Mouse (Mus musculus): ENCODE data around the gene Tns2. TPM values are rescaled to one million over a fixed set of nuclear protein-coding genes. Genes with fewer than 3 reads are reported as not detected.

Tns2 gene
- total and polyA plus RNA-seq, 2 experiments from 2014 or later = 24.6 to 57.9 TPM

- Histone ChIP-seq H3K9ac (replicated peaks; ENCODE audit: low read depth, low read length) (peak overlapping the region; percentile 84), H3K4me2 (ENCODE audit: low read depth, low read length) (peak overlapping the region; percentile 77), H3K4me3 (ENCODE audit: low read depth, low read length) (peak overlapping the region; percentile 56), H3K4me1 (ENCODE audit: control insufficient read depth, insufficient read depth) (peaks cover 68% of the 10 kb centered on the region), H3K9me3 (replicated peaks; ENCODE audit: control insufficient read depth, low read length) (no peaks in the 10 kb centered on the region), H3K27ac (ENCODE audit: low read depth) (peak overlapping the region; percentile 99), H3K27me3 (ENCODE audit: control insufficient read depth, insufficient read depth, low read length) (no peaks in the 10 kb centered on the region), H3K36me3 (replicated peaks; ENCODE audit: control insufficient read depth, insufficient read depth, low read length) (peaks cover 30% of the 10 kb centered on the region)
- TF ChIP-seq EP300 (IDR thresholded peaks at IDR 0.05; ENCODE audit: low read depth) = peak; percentile 51
- TF ChIP-seq CTCF (IDR thresholded peaks at IDR 0.05; ENCODE audit: low read depth) = no peak
- 15% methylated on average over 12 of the region's 12 CpGs for WGBS
- ATAC-seq (ENCODE audit: insufficient read depth, low read depth) (peak; percentile 31), DNase-seq (ENCODE audit: low spot score) (peak; percentile 84)
Measured at GRCm38 (mm10) chr15:102103947-102104555, 3.8 kb downstream of the Tns2 start.

GRCm38 (mm10) chr15:102105360-102105759 is 5.1 kb downstream of the Tns2 start:
- Histone ChIP-seq H3K4me3 (ENCODE audit: low read depth, low read length) (no peak overlapping the region), H3K27ac (ENCODE audit: low read depth) (peak overlapping the region; percentile 46), H3K27me3 (ENCODE audit: control insufficient read depth, insufficient read depth, low read length) (no peaks in the 10 kb centered on the region), H3K36me3 (replicated peaks; ENCODE audit: control insufficient read depth, insufficient read depth, low read length) (peaks cover 42% of the 10 kb centered on the region), H3K9ac (replicated peaks; ENCODE audit: low read depth, low read length) (no peak overlapping the region), H3K9me3 (replicated peaks; ENCODE audit: control insufficient read depth, low read length) (no peaks in the 10 kb centered on the region), H3K4me2 (ENCODE audit: low read depth, low read length) (peak overlapping the region; percentile 24), H3K4me1 (ENCODE audit: control insufficient read depth, insufficient read depth) (peaks cover 65% of the 10 kb centered on the region)
- DNase-seq (ENCODE audit: low spot score) (peak; percentile 72), ATAC-seq (ENCODE audit: insufficient read depth, low read depth) (0 out of 2 replicates have a peak, but pooled peaks have one; percentile 4)
- WGBS = 11% methylated on average over 5 of the region's 5 CpGs
- TF ChIP-seq CTCF (IDR thresholded peaks at IDR 0.05; ENCODE audit: low read depth) (no peak), EP300 (IDR thresholded peaks at IDR 0.05; ENCODE audit: low read depth) (no peak; the same call in 1 of the 2 replicates)

- ATAC-seq (ENCODE audit: insufficient read depth, low read depth) (no peak), DNase-seq (ENCODE audit: low spot score) (no peak)
- peak overlapping the region; percentile 24 for H3K4me2 ChIP-seq (ENCODE audit: low read depth, low read length)
- H3K36me3 ChIP-seq (replicated peaks; ENCODE audit: control insufficient read depth, insufficient read depth, low read length) = peaks cover 48% of the 10 kb centered on the region
- TF ChIP-seq EP300 (IDR thresholded peaks at IDR 0.05; ENCODE audit: low read depth) (no peak; the same call in 1 of the 2 replicates), CTCF (IDR thresholded peaks at IDR 0.05; ENCODE audit: low read depth) (peak; percentile 29)
- 0 out of 2 replicates have a peak overlapping the region, but pooled peaks have one; percentile 27 for H3K9ac ChIP-seq (replicated peaks; ENCODE audit: low read depth, low read length)
- H3K27ac ChIP-seq (ENCODE audit: low read depth) = peak overlapping the region; percentile 46; the same call in 1 of the 2 replicates
- no peaks in the 10 kb centered on the region for H3K9me3 ChIP-seq (replicated peaks; ENCODE audit: control insufficient read depth, low read length)
- H3K27me3 ChIP-seq (ENCODE audit: control insufficient read depth, insufficient read depth, low read length) = no peaks in the 10 kb centered on the region
- H3K4me1 ChIP-seq (ENCODE audit: control insufficient read depth, insufficient read depth) = peaks cover 59% of the 10 kb centered on the region
- H3K4me3 ChIP-seq (ENCODE audit: low read depth, low read length) = no peak overlapping the region
- 37% methylated on average over 18 of the region's 18 CpGs for WGBS
Measured at GRCm38 (mm10) chr15:102105764-102106730, 5.8 kb downstream of the Tns2 start.

GRCm38 (mm10) chr15:102106754-102107456 is 6.7 kb downstream of the Tns2 start:
- TF ChIP-seq CTCF (IDR thresholded peaks at IDR 0.05; ENCODE audit: low read depth) = no peak
- TF ChIP-seq EP300 (IDR thresholded peaks at IDR 0.05; ENCODE audit: low read depth) = no peak

More at GRCm38 (mm10) chr15:102106754-102107456, 6.7 kb downstream of the Tns2 start:
- DNase-seq (ENCODE audit: low spot score) (no peak), ATAC-seq (ENCODE audit: insufficient read depth, low read depth) (no peak)
- Histone ChIP-seq H3K27me3 (ENCODE audit: control insufficient read depth, insufficient read depth, low read length) (no peaks in the 10 kb centered on the region), H3K4me1 (ENCODE audit: control insufficient read depth, insufficient read depth) (peaks cover 51% of the 10 kb centered on the region), H3K36me3 (replicated peaks; ENCODE audit: control insufficient read depth, insufficient read depth, low read length) (peaks cover 57% of the 10 kb centered on the region), H3K9ac (replicated peaks; ENCODE audit: low read depth, low read length) (no peak overlapping the region), H3K27ac (ENCODE audit: low read depth) (no peak overlapping the region), H3K4me3 (ENCODE audit: low read depth, low read length) (no peak overlapping the region), H3K4me2 (ENCODE audit: low read depth, low read length) (no peak overlapping the region), H3K9me3 (replicated peaks; ENCODE audit: control insufficient read depth, low read length) (no peaks in the 10 kb centered on the region)
- 47% methylated on average over 38 of the region's 38 CpGs for WGBS

Measured in heart, postnatal 0 days (tissue).